Mouse (Mus musculus) G1E (cell line): ENCODE measurements around the gene Ephb1.

Experiments used
- CTCF ChIP-seq: IDR thresholded peaks from 2 replicates; pipeline ENCODE4 v1.5.1; 2012; ENCODE audit warnings: low read depth, low read length, inconsistent platforms, mixed read lengths
- TAL1 ChIP-seq: conservative IDR thresholded peaks from 2 replicates; pipeline ENCODE4 v1.6.1; 2012; ENCODE audit warnings: low read depth, low read length, inconsistent platforms, mixed read lengths

DNA sequence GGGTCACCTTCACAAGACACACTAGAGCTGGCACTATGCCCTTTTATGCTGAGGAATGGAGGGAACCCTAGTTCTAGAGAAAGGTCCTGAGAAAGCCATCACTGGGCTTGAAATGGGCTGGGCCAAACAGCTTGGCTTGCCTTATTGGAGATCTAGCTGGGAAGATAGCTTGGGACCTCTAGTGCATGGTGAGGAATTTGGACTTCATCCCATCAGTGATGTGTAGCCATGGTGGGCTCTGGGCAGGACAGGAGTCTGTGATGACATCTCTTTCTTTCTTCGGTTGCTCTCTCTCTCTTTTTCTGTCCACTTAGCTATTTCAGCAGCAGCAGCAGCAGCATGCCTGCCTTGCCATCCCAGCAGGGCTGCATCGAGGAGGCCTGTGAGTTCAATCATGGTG lies 439.4 kb downstream of the Ephb1 start:
- no peak for TF ChIP-seq TAL1
- no peak for TF ChIP-seq CTCF
